Mouse (Mus musculus): Measurements from ENCODE around the gene Ensa. TPM values are rescaled to one million over a fixed set of nuclear protein-coding genes. Genes with fewer than 3 reads are reported as not detected.
"Not testable (repeated sequence)": the region's sequence is repeated elsewhere in the genome, so short reads cannot be mapped to it uniquely, and the experiment has no call there.

Ensa gene
- total RNA-seq (2015; ENCODE audit: low replicate concordance) (65.4 and 75.3 TPM in 2 replicates), total RNA-seq (2017; ENCODE audit: low replicate concordance) (117 and 119 TPM in 2 replicates)

DNA sequence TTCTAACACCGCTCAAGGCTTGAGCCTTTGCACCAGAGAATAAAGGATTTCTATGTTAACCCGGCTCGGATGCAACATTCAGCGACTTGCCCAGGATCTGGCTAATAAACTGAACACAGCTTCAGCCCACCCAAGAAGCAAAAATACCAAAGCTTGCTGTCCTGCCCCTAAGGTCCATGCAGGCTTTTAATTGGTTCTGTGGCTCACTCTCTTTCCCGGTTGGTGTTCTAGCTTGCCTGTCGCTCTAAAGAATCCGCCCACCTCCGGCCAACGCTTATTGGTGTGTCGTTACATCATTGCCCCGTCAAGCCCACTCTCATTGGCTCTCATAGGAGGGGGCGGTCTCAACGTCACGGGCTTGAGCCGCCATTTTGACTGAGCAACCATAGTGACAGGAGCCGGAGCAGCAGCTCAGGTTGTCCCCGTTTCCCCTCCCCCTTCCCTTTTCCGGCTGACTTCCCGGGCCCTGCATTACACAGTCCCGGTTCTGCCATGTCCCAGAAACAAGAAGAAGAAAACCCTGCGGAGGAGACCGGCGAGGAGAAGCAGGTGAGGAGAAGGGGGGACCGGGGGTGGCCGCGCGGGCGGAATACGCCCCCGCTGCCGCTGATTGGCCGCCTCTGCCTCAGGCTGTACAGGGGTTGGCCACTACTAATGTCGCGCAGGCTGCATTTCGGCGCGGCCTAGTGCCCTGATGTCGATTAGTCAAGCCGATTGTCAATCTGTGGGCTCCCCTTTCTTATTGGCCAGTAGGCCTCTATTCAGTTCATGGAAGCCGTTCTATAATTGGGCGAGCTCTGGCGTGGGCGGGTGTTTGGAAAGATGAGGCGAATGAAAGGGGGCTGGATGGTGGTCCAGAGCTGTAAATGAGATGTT lies at the start of gene Ensa:
Ensa (plus strand) TSS at position 366 of the 876 bp plus-strand sequence.
- peak; percentile 92 for ATAC-seq (replicated peaks; ENCODE audit: low FRiP score, poor library complexity, severe bottlenecking)

DNA sequence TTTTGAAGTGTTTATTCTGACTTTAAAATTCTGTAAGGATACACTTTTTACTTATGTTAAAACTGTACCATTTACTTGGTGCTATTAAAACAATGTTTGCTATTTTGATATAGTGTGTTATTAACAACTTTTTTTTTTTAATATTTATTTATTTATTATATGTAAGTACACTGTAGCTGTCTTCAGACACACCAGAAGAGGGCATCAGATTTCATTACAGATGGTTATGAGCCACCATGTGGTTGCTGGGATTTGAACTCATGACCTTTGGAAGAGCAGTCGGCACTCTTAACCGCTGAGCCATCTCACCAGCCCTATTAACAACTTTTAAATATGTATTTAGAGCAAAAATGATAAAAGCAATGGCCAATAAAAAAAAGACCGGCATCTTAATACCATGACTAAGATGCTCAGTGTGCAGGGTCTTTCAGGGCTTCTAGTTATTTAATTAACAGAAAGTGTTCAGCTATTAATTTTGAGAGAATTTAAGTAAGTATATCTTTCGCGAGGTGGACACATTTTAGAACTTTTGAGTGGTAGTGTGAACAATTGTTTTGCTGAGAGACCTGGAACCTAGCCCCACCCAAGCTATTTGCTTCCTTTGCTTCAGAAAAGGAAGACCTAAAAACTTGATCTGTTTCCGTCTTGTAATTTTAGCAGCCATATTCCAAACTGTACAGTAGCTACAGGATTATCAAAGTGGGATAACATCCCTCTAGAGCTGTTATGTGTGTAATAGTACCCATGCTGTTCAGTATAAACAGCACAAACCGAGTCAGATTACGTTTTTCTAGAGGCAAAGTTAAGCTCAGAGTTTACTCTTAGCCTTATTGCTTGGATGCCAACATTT lies 36.8 kb upstream of the Ensa start:
- no peak for ATAC-seq (replicated peaks; ENCODE audit: low FRiP score, poor library complexity, severe bottlenecking)

- peak; percentile 99 for ATAC-seq (replicated peaks; ENCODE audit: low FRiP score, poor library complexity, severe bottlenecking)
Measured at GRCm38 (mm10) chr3:95588604-95589086, 36.1 kb upstream of the Ensa start, which contains the start of gene Golph3l. Gene Golph3l (plus strand): TSS chr3:95588934.

DNA sequence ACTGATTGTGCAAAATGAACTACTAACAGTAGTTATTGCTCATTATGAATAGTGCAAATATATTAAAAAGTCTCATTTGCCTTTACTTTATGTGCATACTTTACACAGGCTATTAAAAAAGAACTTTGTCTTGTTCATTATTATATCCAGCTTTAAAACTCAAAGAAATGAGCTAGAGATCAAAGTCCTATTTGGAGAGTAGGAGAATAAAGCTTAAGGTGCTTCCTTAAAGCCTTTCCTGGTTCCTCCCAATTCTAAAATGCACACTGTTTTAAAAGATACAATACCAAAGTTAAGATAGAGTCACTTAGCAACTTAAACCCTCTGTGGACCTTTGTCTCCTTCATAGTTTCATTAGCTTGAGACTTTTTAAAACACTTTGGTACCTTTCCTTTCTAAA lies 26.1 kb upstream of the Ensa start:
- ATAC-seq (replicated peaks; ENCODE audit: low FRiP score, poor library complexity, severe bottlenecking), result no peak

DNA sequence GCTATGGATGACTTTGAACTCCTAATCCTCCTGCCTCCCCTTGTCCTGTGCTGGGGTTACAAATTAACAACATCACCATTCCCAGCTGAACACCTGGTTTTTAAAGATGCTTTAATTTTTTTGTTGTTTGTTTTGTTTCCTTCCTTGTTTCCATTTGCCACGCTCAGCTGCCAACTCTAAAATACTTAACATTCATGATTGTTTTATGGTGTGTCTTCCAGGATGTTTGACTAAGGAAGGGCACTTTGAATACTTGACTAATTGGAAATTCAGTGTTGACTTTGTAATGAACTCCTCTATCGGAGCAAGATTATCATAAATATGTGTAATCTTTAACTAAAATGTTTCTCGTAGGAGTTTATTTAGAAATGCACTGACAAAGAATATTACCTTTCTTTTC lies 23.5 kb upstream of the Ensa start:
- ATAC-seq (replicated peaks; ENCODE audit: low FRiP score, poor library complexity, severe bottlenecking), result no peak

- ATAC-seq (replicated peaks; ENCODE audit: low FRiP score, poor library complexity, severe bottlenecking), result no peak
Measured at GRCm38 (mm10) chr3:95606096-95606495, 18.7 kb upstream of the Ensa start.

DNA sequence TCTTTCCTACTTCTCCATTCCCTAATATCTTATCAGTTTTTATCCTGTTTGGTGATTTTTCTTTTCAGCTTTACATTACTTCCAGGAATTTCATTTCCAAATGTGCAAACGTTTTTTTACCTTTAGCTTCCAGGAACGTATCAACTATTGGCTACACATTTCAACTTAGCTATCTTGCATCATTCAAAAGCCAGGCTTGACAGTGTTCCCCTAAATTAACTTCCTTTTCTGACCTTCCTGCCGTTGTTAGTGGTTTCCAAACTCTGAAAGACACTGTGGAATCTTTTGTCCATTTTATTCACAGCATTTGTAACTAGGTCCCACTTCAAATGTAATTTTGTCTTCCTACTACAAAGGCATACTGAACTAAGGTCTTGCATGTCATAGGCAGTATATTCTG lies 15.6 kb upstream of the Ensa start:
- no peak for ATAC-seq (replicated peaks; ENCODE audit: low FRiP score, poor library complexity, severe bottlenecking)

DNA sequence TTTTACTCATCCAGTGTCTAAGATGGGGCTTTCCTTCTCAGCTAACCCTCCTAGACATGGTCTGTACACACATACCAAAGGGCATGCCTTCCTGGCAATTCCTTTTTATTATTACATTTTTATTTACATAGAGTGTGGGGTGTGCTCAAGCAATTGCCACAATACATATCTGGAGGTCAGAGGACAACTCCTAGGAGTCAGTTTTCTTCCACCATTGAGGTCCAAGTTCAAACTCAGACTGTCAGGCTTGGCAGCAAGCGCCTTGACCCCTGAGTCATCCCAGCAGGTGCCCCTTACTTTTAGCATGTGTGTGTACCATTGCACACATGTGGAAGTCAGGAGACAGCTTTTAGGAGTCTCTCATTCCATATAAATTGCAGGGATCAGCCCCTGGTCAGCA lies 10.8 kb upstream of the Ensa start:
- no peak for ATAC-seq (replicated peaks; ENCODE audit: low FRiP score, poor library complexity, severe bottlenecking)

DNA sequence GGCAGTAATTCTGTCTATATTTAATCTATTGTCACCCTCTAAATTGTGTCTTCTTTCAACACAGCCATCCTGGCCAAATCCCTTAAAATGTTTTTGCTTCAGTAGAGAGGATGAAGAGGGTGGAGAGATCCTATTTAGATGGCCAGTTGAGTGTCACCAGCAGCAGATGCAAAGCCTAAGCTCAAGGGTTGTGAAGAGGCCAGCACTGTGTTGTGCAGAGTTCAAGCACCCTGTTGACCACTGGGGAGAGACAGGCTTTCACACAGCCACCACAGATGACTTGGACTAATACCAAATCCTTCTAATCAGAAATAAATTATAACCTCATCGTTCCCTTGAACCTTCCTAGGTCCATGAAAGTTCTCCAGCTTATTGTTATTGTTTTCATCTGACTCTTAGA lies 6.3 kb upstream of the Ensa start:
- no peak for ATAC-seq (replicated peaks; ENCODE audit: low FRiP score, poor library complexity, severe bottlenecking)

- ATAC-seq (replicated peaks; ENCODE audit: low FRiP score, poor library complexity, severe bottlenecking), result no peak
Measured at GRCm38 (mm10) chr3:95621241-95621640, 3.6 kb upstream of the Ensa start.

- ATAC-seq (replicated peaks; ENCODE audit: low FRiP score, poor library complexity, severe bottlenecking), result not testable (repeated sequence)
Measured at GRCm38 (mm10) chr3:95622421-95622820, 2.4 kb upstream of the Ensa start.

DNA sequence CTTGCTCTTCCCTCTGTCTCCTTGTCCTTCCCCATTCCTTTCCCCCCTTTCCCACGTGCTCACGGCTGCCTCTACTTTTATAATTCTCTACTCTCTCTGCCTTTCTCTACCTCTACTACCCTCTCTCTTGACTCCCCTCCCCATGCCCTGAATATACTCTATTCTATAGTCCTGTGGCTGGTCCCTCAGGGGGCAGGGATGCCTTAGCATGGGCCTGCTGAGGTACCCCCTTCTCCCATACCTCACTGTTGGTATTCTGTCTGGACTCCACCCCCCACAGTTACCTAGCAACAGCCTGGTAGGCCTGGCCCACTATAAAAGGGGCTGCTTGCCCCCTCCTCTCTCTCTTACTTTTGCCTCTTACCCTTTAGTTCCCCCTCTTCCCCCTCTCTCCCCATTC lies 1.2 kb upstream of the Ensa start:
- ATAC-seq (replicated peaks; ENCODE audit: low FRiP score, poor library complexity, severe bottlenecking), result no peak

GRCm38 (mm10) chr3:95623991-95624515 lies 740 bp upstream of the Ensa start:
- ATAC-seq (replicated peaks; ENCODE audit: low FRiP score, poor library complexity, severe bottlenecking), result not testable (repeated sequence)

DNA sequence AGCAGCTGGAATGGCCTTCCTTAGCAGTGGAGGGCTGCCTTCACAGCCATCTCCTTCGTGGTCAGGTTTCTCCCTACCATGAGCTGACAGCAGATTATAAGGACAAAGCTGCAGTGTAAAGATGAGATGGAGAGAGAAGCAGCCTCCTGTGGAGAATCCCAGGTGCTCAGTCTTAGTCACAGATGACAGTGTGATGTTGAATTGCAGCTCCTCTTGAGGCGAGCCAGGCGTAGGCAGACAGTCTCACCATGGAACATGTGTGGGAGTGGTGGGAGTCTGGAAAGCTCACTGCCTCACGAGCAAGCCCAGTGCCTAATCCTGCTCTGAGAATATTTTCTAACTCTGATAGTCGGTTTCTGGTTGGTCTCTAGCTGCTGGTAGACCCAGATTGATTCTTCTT lies 3.0 kb downstream of the Ensa start:
- ATAC-seq (replicated peaks; ENCODE audit: low FRiP score, poor library complexity, severe bottlenecking), result no peak

DNA sequence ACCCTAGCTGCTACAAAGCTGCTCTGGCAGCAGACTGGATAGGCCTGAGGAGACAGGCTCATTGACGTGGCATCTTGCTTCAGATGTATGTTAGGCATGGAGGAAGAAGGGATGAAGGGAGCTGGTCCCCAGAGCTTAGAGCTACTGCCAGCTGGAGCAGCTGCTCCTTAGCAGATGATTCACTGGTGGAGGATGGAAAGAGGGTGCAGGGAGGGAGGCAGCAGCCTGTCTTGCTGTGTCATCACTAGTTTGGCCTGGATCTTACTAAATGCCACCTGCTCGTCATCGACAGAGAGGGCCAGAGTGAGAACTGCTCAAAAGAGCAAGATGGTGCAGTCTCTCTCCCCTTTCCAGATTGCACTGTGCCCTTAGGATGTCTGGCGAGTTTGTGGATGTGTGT lies 5.0 kb downstream of the Ensa start:
- ATAC-seq (replicated peaks; ENCODE audit: low FRiP score, poor library complexity, severe bottlenecking), result no peak

- ATAC-seq (replicated peaks; ENCODE audit: low FRiP score, poor library complexity, severe bottlenecking), result no peak
Measured at GRCm38 (mm10) chr3:95630856-95631255, 6.1 kb downstream of the Ensa start.

DNA sequence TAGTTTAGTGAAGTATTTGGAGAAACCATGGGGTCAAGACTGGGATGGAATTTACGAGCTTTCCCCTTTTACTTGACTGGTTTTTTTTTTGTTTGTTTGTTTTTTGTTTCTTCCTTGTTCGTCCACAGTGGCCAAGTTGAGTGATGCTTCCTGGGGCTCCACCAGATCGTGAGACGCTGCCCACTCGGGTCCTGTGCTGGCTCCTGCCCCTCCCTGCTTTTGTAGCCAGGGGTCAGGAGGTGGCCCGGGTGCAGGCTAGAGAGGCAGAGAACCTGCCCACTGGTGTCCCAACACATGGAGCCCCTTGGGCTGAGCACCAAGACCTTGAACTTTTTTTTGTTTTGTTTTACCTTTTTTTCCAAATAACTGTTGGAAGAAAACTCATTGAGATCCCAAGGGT lies 6.5 kb downstream of the Ensa start:
- ATAC-seq (replicated peaks; ENCODE audit: low FRiP score, poor library complexity, severe bottlenecking), result no peak

DNA sequence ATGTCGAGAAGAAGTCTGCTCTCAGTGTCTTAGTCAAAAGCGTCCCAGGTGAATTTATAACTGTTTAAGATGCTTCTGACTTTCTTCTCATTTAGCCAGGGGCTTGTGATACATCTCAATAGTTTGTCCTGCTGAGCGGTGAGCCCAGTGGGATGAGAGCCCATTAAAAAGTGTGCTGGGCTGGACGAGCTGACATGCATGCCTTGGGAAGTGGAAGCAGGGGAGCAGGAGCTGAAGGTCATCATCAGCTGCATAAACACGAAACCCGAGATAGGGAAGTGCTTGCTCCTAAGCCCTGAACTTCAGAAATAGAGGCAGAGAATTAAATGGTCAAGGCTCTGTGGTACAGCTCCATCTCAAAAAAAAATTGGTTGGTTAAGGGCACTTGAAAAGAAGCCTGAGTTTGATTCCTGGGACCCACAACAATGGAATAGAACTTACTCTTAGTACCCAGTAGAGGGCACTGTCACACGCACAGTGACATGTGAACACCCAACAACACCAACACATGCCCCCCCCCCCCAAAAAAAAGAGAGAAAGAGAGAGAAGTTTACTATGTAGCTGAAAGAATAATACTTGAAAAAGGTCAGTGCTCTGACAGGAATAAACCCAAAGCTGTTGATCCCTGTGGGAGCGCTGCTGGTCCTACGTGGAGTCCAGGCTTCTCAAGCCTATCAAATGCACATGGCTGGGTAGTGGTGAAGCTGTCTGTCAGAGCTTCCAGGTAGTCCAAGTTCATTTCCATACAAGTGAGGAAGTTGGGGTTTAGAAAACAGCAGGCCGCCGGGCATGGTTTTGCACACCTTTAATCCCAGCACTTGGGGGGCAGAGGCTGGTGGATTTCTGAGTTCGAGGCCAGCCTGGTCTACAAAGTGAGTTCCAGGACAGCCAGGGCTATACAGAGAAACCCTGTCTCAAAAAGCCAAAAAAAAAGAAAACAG lies 8.1 kb downstream of the Ensa start:
- ATAC-seq (replicated peaks; ENCODE audit: low FRiP score, poor library complexity, severe bottlenecking), result 0 out of 2 replicates have a peak, but pooled peaks have one; percentile 47

- no peak for ATAC-seq (replicated peaks; ENCODE audit: low FRiP score, poor library complexity, severe bottlenecking)
Measured at GRCm38 (mm10) chr3:95635636-95636035, 10.8 kb downstream of the Ensa start.

Data from erythroid progenitor cell, adult 5-6 weeks (primary cell).